Mouse (Mus musculus) erythroid progenitor cell, adult 5-6 weeks (primary cell): ENCODE data around the gene Emid1. TPM values are rescaled to one million over a fixed set of nuclear protein-coding genes. Genes with fewer than 3 reads are reported as not detected.

Experiments
- ATAC-seq: replicated peaks from 2 replicates; pipeline ENCODE4 v1.8.0; 2016; ENCODE audit warnings: moderate number of reproducible peaks, mild to moderate bottlenecking, moderate TSS enrichment, inconsistent platforms; ENCODE audit not compliant: poor library complexity, low FRiP score, severe bottlenecking
- total RNA-seq, 2 experiments: library from RNA; stranded (forward) in 1 of 2; stranded (reverse) in 1 of 2; fragments of 150-400 nt in 1 of 2; fragments of 186-747, 209-891 nt in 1 of 2; gene quantifications; 2 replicates each; pipeline versions ENCODE4 v1.2.3 to v1.2.4; 2015 to 2017; ENCODE audit warnings: low replicate concordance in 2 of 2

Emid1 gene
- total RNA-seq, 2 experiments from 2014 or later: 5.5 TPM; not detected in 1

- ATAC-seq: no peak
These were observed 12.3 kb upstream of the Emid1 start for GRCm38 (mm10) chr11:5164310-5164709.

GRCm38 (mm10) chr11:5163421-5163820, 11.4 kb upstream of the Emid1 start:
- ATAC-seq: no peak

- no peak for ATAC-seq
These were observed 8.8 kb upstream of the Emid1 start for GRCm38 (mm10) chr11:5160722-5161485.

GRCm38 (mm10) chr11:5158056-5158455, 6.0 kb upstream of the Emid1 start:
- no peak for ATAC-seq

- no peak for ATAC-seq
These were observed 3.1 kb upstream of the Emid1 start for GRCm38 (mm10) chr11:5154961-5155805.

GRCm38 (mm10) chr11:5151247-5151630, 818 bp downstream of the Emid1 start:
- no peak for ATAC-seq

GRCm38 (mm10) chr11:5150416-5151246, 1.4 kb downstream of the Emid1 start:
- no peak for ATAC-seq

- no peak for ATAC-seq
These were observed 2.1 kb downstream of the Emid1 start for GRCm38 (mm10) chr11:5149955-5150354.

- ATAC-seq: no peak
These were observed 2.8 kb downstream of the Emid1 start for GRCm38 (mm10) chr11:5149249-5149648.

GRCm38 (mm10) chr11:5145600-5145999, 6.5 kb downstream of the Emid1 start:
- no peak for ATAC-seq

- 0 out of 2 replicates have a peak, but pooled peaks have one; percentile 23 for ATAC-seq
These were observed 10.1 kb downstream of the Emid1 start for GRCm38 (mm10) chr11:5141965-5142364.

- ATAC-seq: no peak
These were observed 10.8 kb downstream of the Emid1 start for GRCm38 (mm10) chr11:5141252-5141651.

- peak; percentile 25; the same call in 1 of the 2 replicates for ATAC-seq
These were observed 11.4 kb downstream of the Emid1 start for GRCm38 (mm10) chr11:5140619-5141018.

- no peak for ATAC-seq
These were observed 12.7 kb downstream of the Emid1 start for GRCm38 (mm10) chr11:5139372-5139771.

GRCm38 (mm10) chr11:5138642-5139041, 13.4 kb downstream of the Emid1 start:
- ATAC-seq: no peak

- no peak for ATAC-seq
These were observed 16.1 kb downstream of the Emid1 start for GRCm38 (mm10) chr11:5135914-5136313.

GRCm38 (mm10) chr11:5132751-5133150, 19.3 kb downstream of the Emid1 start:
- no peak for ATAC-seq

- no peak for ATAC-seq
These were observed 21.9 kb downstream of the Emid1 start for GRCm38 (mm10) chr11:5130111-5130665.

- no peak for ATAC-seq
These were observed 23.0 kb downstream of the Emid1 start for GRCm38 (mm10) chr11:5129035-5129480.

- ATAC-seq: no peak
These were observed 26.3 kb downstream of the Emid1 start for GRCm38 (mm10) chr11:5125713-5126112.
